Mouse (Mus musculus) cerebellum, adult 9-10 months (tissue): ENCODE results near the gene Krt82.
"Not testable (repeated sequence)": the region's sequence is repeated elsewhere in the genome, so short reads cannot be mapped to it uniquely, and the experiment has no call there.

Experiments used
- DNase-seq: peaks from one replicate; pipeline ENCODE4 v3.0.0; 2022

Gene Krt82

DNA sequence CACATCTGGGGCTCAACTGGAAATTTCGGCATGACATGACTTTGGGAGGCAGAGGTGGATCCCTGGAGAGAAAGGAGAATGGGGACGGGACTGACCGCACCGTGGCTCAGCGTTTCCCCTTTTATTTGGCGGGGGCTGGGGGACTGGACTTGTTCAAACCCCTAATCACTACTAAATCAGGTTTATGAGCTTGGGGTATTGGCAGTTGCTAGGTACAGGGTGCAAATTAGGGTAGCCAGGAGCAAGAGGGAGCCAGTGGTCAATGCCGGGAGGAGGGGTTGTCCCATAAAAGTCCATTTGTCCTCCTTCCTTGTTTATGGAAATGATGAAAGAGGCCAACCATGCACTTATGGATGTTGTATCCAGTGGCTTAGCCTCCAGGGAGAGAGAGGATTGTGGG, at the start of gene Krt82:
Gene Krt82 (minus strand): TSS at position 101 of the 400 bp plus-strand sequence.
- DNase-seq = no peak

DNA sequence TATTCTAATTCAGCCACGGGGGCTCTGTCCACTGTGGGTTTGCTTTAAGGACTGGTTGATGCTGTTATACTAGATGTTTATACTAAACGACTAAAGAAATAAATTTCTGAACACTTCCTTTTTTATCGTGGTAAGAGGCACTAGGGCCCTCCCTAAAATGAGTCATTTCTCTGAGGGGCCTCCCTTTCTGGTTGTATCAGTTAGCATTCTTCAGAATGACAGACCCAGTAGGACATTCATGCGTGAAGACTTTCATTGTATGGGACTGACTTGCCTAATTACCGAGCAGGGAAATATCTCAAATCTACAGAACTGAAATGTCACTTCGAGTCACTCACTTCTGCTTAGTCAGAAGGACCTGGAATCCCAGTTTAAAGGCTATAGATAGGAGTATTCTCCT, 48.7 kb upstream of the Krt82 start:
- no peak for DNase-seq

- DNase-seq = no peak
Observed at GRCm38 (mm10) chr15:101588216-101588615, 37.7 kb upstream of the Krt82 start.

DNA sequence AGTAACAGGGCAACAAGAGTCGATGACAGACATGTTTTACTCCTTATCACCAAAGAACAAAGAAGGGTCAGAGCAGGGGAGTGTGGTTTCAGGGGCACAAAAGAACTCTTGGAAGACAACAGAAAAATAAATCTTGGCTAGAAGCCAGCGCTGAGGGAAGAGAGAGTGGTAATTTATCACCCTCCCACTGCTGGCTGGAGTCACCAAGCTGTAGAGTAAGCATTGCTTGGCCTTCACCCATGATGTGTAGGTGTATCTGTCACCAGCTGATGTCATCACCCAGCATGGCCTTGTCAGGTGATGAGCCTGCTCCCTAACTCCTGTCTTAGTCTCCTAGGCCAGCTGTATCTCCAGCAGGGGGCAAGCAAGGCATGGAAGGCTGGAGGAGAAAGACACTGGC, 34.0 kb upstream of the Krt82 start:
- no peak for DNase-seq

GRCm38 (mm10) chr15:101583211-101583965, 32.9 kb upstream of the Krt82 start:
- no peak for DNase-seq

DNA sequence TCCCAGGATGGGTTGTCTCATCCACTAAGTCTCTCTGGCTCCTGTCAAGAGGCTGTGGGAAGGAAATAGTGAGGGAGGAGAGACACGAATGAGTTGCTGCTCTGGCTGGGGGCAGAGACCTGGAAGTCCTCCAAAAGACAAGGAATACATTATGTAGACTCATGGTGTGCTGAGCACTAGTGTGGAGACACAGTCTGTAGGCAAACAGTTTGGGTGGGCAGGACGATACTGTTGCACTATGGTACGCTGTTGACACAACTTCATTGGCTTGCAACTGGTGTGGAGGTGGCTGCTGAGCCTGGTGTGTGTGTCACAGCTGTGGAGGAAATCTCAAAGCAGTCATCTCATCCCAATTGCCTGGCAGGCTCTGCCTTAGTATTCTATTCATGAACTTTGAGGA, 31.2 kb upstream of the Krt82 start:
- DNase-seq = no peak

- DNase-seq = no peak
Observed at GRCm38 (mm10) chr15:101575506-101575905, 25.0 kb upstream of the Krt82 start.

DNA sequence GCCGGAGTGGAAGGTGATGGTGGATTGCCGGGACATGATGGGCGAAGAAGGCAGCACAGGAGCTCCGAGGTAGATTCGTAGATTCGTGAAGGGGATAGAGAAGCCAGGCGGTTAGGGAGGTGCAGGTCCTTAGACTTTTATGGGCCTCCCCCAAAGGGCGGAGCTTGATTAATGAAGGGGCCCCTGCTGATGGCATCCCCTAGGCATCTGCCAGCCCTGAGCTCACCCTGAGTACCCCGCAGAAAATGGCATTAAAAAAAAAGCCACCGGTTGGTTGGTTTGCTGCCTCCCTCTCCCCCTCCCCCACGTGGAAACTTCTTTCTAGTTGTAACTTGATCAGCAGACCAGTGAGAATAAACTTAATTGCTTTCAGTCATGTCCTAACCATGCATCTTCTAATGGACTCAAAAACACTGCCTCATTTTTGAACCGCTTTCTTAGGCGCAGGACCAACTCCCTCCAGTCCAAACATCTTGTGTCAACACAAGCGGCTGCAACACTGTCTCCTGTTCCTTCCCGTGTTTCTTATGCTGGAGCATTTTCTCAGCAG, 23.4 kb upstream of the Krt82 start, which contains the start of gene Krt75:
Gene Krt75 (minus strand): TSS at position 109 of the 550 bp plus-strand sequence.
- no peak for DNase-seq

- DNase-seq = peak; percentile 3
Observed at GRCm38 (mm10) chr15:101567780-101568179, 17.3 kb upstream of the Krt82 start.

GRCm38 (mm10) chr15:101562850-101563249, 12.4 kb upstream of the Krt82 start, which contains the start of gene Krt90:
Gene Krt90 (minus strand): TSS chr15:101562950.
- no peak for DNase-seq

- DNase-seq = no peak
Observed at GRCm38 (mm10) chr15:101558034-101558646, 7.7 kb upstream of the Krt82 start.

- no peak for DNase-seq
Observed at GRCm38 (mm10) chr15:101553169-101553568, 2.7 kb upstream of the Krt82 start.

DNA sequence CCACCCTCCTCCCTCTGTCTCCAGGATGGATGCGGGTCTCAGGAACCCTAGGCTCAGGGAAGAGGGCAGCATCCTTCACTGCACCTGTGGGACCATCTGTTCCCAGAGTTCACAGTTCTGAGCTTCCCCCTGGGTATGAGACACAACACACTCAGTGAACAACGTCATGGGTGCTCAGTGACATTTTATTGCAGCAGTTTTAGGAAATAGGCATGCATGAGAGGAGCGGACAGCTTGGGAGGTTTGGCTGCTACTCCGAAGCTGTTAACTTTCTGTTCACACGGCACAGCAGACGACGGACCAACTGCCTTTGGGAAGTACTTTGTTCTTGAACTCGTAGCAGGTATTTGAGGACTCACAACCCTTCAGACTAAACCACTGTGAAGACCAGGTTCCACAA, 1.7 kb upstream of the Krt82 start:
- DNase-seq = no peak

- no peak for DNase-seq
Observed at GRCm38 (mm10) chr15:101544478-101544877, 6.0 kb downstream of the Krt82 start.

DNA sequence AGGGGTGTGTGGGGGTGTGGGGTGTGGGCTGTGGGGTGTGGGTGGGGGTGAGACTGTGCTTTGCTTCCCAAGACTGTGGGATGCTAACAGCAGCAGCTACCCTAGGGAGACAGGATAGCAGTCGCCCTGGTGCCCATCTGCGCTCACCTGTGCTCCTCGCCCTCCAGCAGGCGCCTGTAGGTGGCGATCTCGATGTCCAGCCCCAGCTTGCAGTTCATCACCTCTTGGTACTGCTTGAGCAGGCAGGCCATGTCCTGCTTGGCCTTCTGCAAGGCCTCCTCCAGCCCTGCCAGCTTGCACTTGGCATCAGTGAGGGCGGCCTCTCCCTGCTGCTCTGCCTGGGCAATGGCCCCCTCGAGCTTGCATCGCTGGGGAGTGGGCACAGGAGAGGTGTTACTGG, 7.9 kb downstream of the Krt82 start:
- DNase-seq = no peak

GRCm38 (mm10) chr15:101538580-101538900, 11.9 kb downstream of the Krt82 start:
- DNase-seq = no peak

DNA sequence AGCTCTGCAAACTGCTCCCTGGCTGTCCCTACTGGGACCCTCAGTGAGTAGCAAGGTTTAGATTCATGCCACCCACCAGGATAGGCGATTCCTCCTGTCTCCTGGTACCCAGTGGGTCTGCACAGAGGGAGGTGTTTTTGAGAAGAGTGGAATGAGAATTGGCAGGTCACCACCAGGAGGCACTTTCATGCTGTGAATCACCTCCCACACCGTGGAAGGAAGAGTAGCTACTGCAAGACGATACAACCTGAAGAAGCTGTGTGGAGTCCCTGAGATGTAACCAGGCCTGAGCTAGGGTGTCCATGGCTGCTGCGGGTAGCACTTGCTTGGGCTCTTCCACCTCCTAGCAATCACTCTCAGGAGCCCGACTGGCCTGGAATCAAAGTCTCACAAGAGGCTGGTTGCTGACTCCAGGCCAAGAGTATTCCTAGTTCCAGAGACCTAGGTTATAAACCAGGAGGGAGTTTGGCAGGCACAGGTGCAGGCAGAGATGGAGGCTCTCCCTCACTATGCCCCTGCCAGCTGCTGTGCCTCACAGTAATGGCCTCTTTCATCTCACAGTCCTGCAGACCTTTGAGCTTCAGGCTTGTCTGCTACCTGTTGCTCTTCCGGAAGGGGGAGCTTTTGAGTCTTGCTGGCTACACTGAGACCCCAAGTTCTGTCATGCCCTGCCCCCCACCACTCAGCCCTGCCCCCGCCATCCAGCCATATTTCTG, 12.4 kb downstream of the Krt82 start:
- no peak for DNase-seq

GRCm38 (mm10) chr15:101536054-101536850, 14.2 kb downstream of the Krt82 start:
- no peak for DNase-seq

- no peak for DNase-seq
Observed at GRCm38 (mm10) chr15:101532720-101533119, 17.7 kb downstream of the Krt82 start, which contains the start of gene Krt84. Gene Krt84 (minus strand): TSS chr15:101532820.

GRCm38 (mm10) chr15:101522556-101523232, 27.8 kb downstream of the Krt82 start:
- no peak for DNase-seq

DNA sequence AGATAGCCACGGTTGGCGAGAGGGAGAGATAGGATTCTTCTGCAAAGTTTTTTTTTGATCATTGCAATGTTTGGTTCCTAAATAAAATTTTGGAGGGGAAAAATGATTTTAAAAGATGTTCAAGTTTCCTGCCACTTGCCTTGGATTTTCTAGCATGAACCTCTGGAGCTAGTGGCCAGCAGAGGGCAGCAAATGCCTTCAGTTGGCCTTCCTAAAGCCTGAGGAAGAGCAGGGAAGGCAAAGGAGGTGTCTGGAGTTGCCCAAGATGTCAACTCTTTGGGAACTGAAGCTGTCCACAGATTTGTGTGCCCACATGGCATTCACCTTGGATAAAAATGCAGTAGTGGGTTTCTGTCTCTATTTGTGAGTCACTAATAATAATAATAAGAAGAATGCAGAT, 30.7 kb downstream of the Krt82 start:
- DNase-seq = peak; percentile 64

DNA sequence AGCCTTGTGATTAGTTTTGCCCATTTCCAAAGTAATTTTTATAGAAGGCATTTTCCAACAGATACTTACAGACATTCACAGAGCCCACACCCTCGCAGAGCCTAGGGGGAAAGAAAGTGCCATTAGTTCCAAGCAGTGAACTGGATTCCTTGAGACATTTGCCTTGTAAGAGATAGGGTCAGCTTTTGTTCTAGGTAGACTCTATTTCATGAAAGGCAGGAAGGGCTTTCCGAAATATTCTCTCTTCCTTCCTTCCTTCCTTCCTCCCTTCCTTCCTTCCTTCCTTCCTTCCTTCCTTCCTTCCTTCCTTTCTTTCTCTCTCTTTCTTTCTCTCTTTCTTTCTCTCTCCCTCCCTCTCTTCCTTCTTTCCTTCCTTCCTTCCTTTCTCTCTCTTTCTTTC, 33.3 kb downstream of the Krt82 start, which contains the start of gene Gm49425:
Gene Gm49425 (minus strand): TSS at position 101 of the 400 bp plus-strand sequence.
- DNase-seq = not testable (repeated sequence)
